Mouse (Mus musculus): Measurements from ENCODE around the gene Nfix. TPM values are rescaled to one million over a fixed set of nuclear protein-coding genes. Genes with fewer than 3 reads are reported as not detected.

The Nfix gene
- total RNA-seq, 1 experiment: 0.89 TPM

GRCm38 (mm10) chr8:84659936-84660818 lies 140.0 kb downstream of the Nfix start:
- peak overlapping the region; percentile 76 to 89 for H3K4me3 ChIP-seq (ENCODE audit: insufficient read depth in 1 of 2, low read depth in 1 of 2, low read length in 2 of 2, poor library complexity in 1 of 2, severe bottlenecking in 1 of 2)
- TF ChIP-seq CHD2 (IDR thresholded peaks at IDR 0.05; ENCODE audit: low read depth, low read length) (peak; percentile 57), ZNF384 (IDR thresholded peaks at IDR 0.05; ENCODE audit: low read depth, low read length) (no peak), ZC3H11A (IDR thresholded peaks at IDR 0.05; ENCODE audit: borderline replicate concordance, low read depth, low read length) (no peak)
- in situ Hi-C loops (cut with MboI; ENCODE audit: low sequenced_read_pairs in 2 of 2, unreplicated experiment in 2 of 2): no loop called here
- H3K9ac ChIP-seq (ENCODE audit: insufficient read depth, low read depth, low read length, poor library complexity, severe bottlenecking): peak overlapping the region; percentile 92
- peaks cover 9% of the 10 kb centered on the region for H3K36me3 ChIP-seq (ENCODE audit: control insufficient read depth, insufficient read depth, low read length, poor library complexity, severe bottlenecking)
- peaks cover 10 to 11% of the 10 kb centered on the region in 2 experiments for H3K4me1 ChIP-seq (ENCODE audit: control insufficient read depth in 2 of 2, insufficient read depth in 2 of 2, low read length in 2 of 2, poor library complexity in 1 of 2)
- DNase-seq (ENCODE audit: low read depth, low spot score): peak; percentile 90
- H3K27ac ChIP-seq (ENCODE audit: insufficient read depth, low read depth, low read length, poor library complexity, severe bottlenecking): peak overlapping the region; percentile 93
- no peaks in the 10 kb centered on the region for H3K9me3 ChIP-seq (ENCODE audit: control insufficient read depth, insufficient read depth, low read depth, low read length)

GRCm38 (mm10) chr8:84658951-84659350 lies 141.2 kb downstream of the Nfix start:
- Histone ChIP-seq H3K9me3 (ENCODE audit: control insufficient read depth, insufficient read depth, low read depth, low read length) (no peaks in the 10 kb centered on the region), H3K36me3 (ENCODE audit: control insufficient read depth, insufficient read depth, low read length, poor library complexity, severe bottlenecking) (peaks cover 9% of the 10 kb centered on the region), H3K4me3 (ENCODE audit: insufficient read depth in 1 of 2, low read depth in 1 of 2, low read length in 2 of 2, poor library complexity in 1 of 2, severe bottlenecking in 1 of 2) (no peak overlapping the region), H3K4me1 (ENCODE audit: control insufficient read depth in 2 of 2, insufficient read depth in 2 of 2, low read length in 2 of 2, poor library complexity in 1 of 2) (peaks cover 11 to 14% of the 10 kb centered on the region in 2 experiments), H3K27ac (ENCODE audit: insufficient read depth, low read depth, low read length, poor library complexity, severe bottlenecking) (peak overlapping the region; percentile 93; the same call in 1 of the 2 replicates), H3K9ac (ENCODE audit: insufficient read depth, low read depth, low read length, poor library complexity, severe bottlenecking) (no peak overlapping the region; the same call in 1 of the 2 replicates)
- no peak for TF ChIP-seq HCFC1 (IDR thresholded peaks at IDR 0.05; ENCODE audit: borderline replicate concordance, insufficient read depth, low read length)
- TF ChIP-seq CHD2 (IDR thresholded peaks at IDR 0.05; ENCODE audit: low read depth, low read length): no peak
- TF ChIP-seq ZNF384 (IDR thresholded peaks at IDR 0.05; ENCODE audit: low read depth, low read length): no peak
- TF ChIP-seq MAFK (IDR thresholded peaks at IDR 0.05; ENCODE audit: insufficient read depth, low read depth, low read length): no peak
- TF ChIP-seq ZC3H11A (IDR thresholded peaks at IDR 0.05; ENCODE audit: borderline replicate concordance, low read depth, low read length): no peak
- DNase-seq (ENCODE audit: low read depth, low spot score): no peak
- in situ Hi-C loops (cut with MboI; ENCODE audit: low sequenced_read_pairs in 2 of 2, unreplicated experiment in 2 of 2): no loop called here

GRCm38 (mm10) chr8:84657680-84658079 lies 142.5 kb downstream of the Nfix start:
- Histone ChIP-seq H3K9ac (ENCODE audit: insufficient read depth, low read depth, low read length, poor library complexity, severe bottlenecking) (peak overlapping the region; percentile 89; the same call in 1 of the 2 replicates), H3K36me3 (ENCODE audit: control insufficient read depth, insufficient read depth, low read length, poor library complexity, severe bottlenecking) (peaks cover 9% of the 10 kb centered on the region), H3K9me3 (ENCODE audit: control insufficient read depth, insufficient read depth, low read depth, low read length) (no peaks in the 10 kb centered on the region), H3K4me1 (ENCODE audit: control insufficient read depth in 2 of 2, insufficient read depth in 2 of 2, low read length in 2 of 2, poor library complexity in 1 of 2) (peaks cover 9 to 14% of the 10 kb centered on the region in 2 experiments), H3K4me3 (ENCODE audit: insufficient read depth in 1 of 2, low read depth in 1 of 2, low read length in 2 of 2, poor library complexity in 1 of 2, severe bottlenecking in 1 of 2) (peak overlapping the region; percentile 77 to 83), H3K27ac (ENCODE audit: insufficient read depth, low read depth, low read length, poor library complexity, severe bottlenecking) (peak overlapping the region; percentile 97; the same call in 1 of the 2 replicates)
- no peak for DNase-seq (ENCODE audit: low read depth, low spot score)
- in situ Hi-C loops (cut with MboI; ENCODE audit: low sequenced_read_pairs in 2 of 2, unreplicated experiment in 2 of 2): no loop called here
- TF ChIP-seq HCFC1 (IDR thresholded peaks at IDR 0.05; ENCODE audit: borderline replicate concordance, insufficient read depth, low read length): no peak
- TF ChIP-seq ZC3H11A (IDR thresholded peaks at IDR 0.05; ENCODE audit: borderline replicate concordance, low read depth, low read length): no peak
- TF ChIP-seq ZNF384 (IDR thresholded peaks at IDR 0.05; ENCODE audit: low read depth, low read length): no peak

GRCm38 (mm10) chr8:84657203-84657602 lies 142.9 kb downstream of the Nfix start:
- peak overlapping the region; percentile 77 to 83 for H3K4me3 ChIP-seq (ENCODE audit: insufficient read depth in 1 of 2, low read depth in 1 of 2, low read length in 2 of 2, poor library complexity in 1 of 2, severe bottlenecking in 1 of 2)
- H3K4me1 ChIP-seq (ENCODE audit: control insufficient read depth in 2 of 2, insufficient read depth in 2 of 2, low read length in 2 of 2, poor library complexity in 1 of 2): peaks cover 9 to 14% of the 10 kb centered on the region in 2 experiments
- no peaks in the 10 kb centered on the region for H3K9me3 ChIP-seq (ENCODE audit: control insufficient read depth, insufficient read depth, low read depth, low read length)
- H3K27ac ChIP-seq (ENCODE audit: insufficient read depth, low read depth, low read length, poor library complexity, severe bottlenecking): peak overlapping the region; percentile 97
- H3K36me3 ChIP-seq (ENCODE audit: control insufficient read depth, insufficient read depth, low read length, poor library complexity, severe bottlenecking): peaks cover 9% of the 10 kb centered on the region
- peak overlapping the region; percentile 89; the same call in 1 of the 2 replicates for H3K9ac ChIP-seq (ENCODE audit: insufficient read depth, low read depth, low read length, poor library complexity, severe bottlenecking)
- in situ Hi-C loops (cut with MboI; ENCODE audit: low sequenced_read_pairs in 2 of 2, unreplicated experiment in 2 of 2): no loop called here
- no peak for DNase-seq (ENCODE audit: low read depth, low spot score)
- TF ChIP-seq ZC3H11A (IDR thresholded peaks at IDR 0.05; ENCODE audit: borderline replicate concordance, low read depth, low read length) (no peak), HCFC1 (IDR thresholded peaks at IDR 0.05; ENCODE audit: borderline replicate concordance, insufficient read depth, low read length) (no peak)

Data from ES-E14 (cell line).